Mouse (Mus musculus) bone marrow macrophage, adult 2 months (primary cell): ENCODE results near the gene Mycl.

Experiments
- CTCF ChIP-seq: IDR thresholded peaks from 2 replicates; pipeline ENCODE4 v1.5.1; 2012; ENCODE audit warnings: low read depth, mild to moderate bottlenecking, low read length, moderate library complexity
- POLR2A ChIP-seq: IDR thresholded peaks from 2 replicates; pipeline ENCODE4 v1.6.1; 2012; ENCODE audit warnings: mild to moderate bottlenecking, low read depth, low read length, borderline replicate concordance

DNA sequence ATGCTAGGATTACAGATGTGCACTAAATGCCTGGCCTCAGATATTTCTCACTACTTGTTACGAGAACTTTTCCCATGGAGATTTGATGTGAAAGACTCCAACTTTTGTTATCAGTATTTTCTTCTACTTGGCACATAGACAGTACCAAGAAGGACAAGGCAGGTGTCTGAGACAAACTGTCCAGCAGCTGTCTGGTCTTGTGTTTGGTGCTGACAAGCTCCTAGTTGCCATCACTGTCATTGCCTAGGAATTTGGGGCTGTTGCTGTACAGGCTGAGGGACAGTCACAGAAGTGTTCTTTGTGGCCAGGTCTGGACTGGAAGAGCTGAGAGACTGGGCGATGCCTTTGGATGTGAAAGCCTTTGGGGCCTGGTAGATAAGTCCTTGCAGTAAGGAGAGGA lies 40.2 kb downstream of the Mycl start:
- TF ChIP-seq POLR2A (no peak), CTCF (no peak)
